Mouse (Mus musculus): ENCODE results near the gene Pik3cd.
"Not testable (repeated sequence)": the region's sequence is repeated elsewhere in the genome, so short reads cannot be mapped to it uniquely, and the experiment has no call there.

Pik3cd gene

GRCm38 (mm10) chr4:149702210-149702979, at the start of gene Pik3cd:
Gene Pik3cd (minus strand): TSS chr4:149702571.
- no peak for DNase-seq

DNA sequence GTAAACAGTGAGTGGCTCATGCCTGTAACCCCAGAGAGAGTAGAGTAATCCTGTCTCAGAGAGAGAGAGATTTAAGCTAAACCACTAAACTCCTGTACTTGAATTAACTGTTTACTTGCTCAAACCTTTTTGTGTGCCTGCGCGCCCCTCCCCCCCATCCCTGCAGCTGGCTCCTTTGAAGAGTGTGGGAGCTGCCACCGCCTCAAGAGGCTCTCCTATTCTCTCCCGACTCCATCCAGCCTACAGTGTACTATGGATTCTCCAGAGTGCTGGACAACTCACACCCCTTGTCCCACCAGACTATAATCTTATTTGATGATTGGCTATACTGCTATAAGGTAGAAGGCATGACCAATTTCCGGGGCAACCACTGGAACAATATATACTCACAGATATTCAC, 48.3 kb upstream of the Pik3cd start:
- no peak for DNase-seq

DNA sequence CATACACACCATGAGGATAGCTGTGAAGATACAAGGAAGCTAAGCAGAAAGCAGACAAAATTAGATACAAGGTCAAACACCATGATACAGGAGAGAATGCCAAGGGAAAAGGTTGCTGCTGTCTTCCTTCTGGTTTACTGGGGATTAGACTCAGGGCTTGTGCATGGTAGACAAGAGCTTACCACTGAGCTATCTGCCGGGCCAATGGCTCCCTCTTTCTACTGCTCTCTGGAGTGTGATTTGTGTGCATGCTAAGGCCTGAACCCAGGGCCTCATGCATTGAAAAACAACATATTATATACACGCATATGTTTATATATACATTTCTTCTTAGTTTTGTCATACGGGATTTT, 47.3 kb upstream of the Pik3cd start:
- not testable (repeated sequence) for DNase-seq

DNA sequence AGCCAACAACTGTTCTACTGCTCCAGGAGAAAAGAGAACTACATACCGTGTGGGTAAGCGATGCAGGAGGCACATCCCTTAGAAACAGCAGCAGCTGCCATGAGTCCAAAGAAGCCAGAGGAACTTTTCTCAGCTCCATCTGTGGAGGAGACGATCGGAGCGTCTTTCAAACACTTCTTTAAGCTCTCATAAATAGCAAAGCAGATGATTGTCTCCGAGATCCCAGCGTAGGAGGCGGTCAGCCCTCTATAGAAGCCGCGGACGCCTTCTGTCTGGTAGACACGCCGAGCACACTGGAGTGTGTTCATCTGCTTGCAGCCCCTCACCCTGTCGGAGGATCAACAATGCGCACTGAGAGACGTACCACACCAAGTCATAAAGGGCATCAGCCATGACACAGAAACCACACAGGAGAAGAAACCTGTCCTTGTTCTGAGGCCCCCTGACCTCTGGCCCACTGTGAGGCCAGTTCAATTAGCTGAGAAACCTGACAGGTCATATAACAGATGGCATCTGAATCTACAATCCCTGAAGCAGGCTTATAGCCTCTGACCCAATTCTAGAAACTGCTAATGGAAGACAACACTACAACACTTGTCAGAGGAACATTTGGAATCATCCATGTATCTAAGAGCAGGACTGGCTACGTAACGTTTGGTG, 46.8 kb upstream of the Pik3cd start:
- no peak for DNase-seq

GRCm38 (mm10) chr4:149744119-149744518, 41.7 kb upstream of the Pik3cd start:
- no peak for DNase-seq

GRCm38 (mm10) chr4:149742011-149742530, 39.7 kb upstream of the Pik3cd start:
- DNase-seq, result no peak

GRCm38 (mm10) chr4:149740301-149740700, 37.9 kb upstream of the Pik3cd start:
- DNase-seq, result no peak

- DNase-seq, result no peak
Measured at GRCm38 (mm10) chr4:149739478-149739877, 37.1 kb upstream of the Pik3cd start.

- DNase-seq, result peak; percentile 96
Measured at GRCm38 (mm10) chr4:149737383-149738324, 35.3 kb upstream of the Pik3cd start, which contains the start of gene Tmem201. Gene Tmem201 (minus strand): TSS chr4:149738044.

DNA sequence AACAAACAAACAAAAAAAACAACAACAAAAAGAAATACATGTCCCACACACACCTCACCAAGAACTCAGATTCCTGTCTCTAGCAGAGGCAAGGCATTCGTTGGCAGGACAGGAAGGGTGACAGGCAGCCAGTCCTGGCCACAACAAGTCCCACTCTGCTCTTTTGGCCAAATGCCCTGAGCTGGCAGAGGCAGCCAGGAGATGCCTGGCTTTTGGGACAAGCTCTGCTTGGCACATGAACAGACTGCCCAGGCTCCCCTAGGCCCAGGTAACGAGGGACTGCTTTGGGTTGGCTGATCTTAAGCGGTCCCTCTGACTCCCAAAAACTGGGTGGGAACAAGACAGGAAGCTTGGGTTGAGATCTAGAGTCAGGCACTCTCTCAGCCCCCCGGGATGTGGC, 34.2 kb upstream of the Pik3cd start:
- DNase-seq, result no peak

DNA sequence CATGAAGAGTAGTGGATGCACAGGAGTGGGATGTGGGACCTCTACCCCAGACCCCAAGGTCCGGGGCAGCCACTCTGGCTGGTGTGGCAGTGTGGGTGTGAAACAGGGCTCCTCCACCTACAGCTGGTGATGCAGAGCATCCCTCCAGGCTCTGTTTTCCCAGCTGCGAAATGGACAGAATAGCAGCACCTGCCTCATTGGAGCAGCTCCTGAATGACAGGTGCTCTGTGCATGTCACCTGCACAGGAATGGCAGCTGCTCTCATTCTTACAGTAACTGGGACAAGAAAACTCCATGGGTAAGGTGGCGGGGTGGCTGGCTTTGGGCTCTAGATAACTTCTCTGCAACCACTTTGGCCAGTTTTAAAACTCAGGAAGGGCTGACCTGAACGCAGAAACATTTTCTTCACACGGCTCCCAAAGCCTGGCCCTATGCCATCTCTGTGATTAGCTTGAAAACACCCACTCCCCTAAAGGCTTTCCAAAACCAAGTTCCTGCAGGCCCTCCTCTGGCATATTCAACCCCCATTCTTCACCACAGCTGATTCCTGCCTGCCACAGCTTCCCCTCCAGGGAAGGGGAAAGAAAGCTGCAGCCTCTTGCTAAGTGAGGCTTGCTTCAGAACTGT, 33.4 kb upstream of the Pik3cd start:
- no peak for DNase-seq

DNA sequence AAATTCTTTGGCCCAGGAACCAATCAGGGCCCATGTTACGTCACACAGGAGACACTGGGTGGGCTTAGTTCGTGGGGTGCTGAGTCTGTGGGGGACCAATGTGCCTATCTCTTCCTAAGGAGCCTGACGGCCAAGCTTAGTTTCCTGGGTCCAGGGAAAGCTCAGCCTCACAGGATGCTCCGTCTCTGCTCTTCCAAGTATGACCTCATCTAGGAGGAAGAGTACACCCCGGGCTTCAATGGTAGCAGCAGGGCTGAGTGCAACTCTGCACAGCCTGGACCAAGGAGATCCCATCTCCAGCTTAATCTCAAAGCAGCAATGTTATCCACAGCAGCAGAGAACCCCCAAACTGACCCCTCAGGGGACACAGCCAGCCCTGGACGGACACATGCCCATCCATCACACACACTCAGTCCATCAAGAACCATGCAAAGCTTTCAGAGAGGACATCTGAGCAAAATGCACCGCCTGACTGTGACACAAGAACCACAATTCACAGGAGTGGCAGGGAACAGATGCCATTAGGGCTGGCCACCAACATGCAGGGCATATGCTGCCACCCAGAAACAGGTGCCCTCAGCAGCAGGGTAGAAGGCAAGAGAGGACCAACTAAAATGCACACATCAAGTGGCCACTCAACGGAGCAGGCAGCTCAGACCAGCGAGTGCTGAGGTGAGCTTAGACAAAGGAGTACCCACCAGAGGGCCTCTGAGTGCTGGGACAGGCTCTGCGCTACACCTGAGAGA, 32.5 kb upstream of the Pik3cd start:
- no peak for DNase-seq

GRCm38 (mm10) chr4:149734246-149734645, 31.9 kb upstream of the Pik3cd start:
- no peak for DNase-seq

- peak; percentile 58 for DNase-seq
Measured at GRCm38 (mm10) chr4:149733748-149734147, 31.4 kb upstream of the Pik3cd start.

DNA sequence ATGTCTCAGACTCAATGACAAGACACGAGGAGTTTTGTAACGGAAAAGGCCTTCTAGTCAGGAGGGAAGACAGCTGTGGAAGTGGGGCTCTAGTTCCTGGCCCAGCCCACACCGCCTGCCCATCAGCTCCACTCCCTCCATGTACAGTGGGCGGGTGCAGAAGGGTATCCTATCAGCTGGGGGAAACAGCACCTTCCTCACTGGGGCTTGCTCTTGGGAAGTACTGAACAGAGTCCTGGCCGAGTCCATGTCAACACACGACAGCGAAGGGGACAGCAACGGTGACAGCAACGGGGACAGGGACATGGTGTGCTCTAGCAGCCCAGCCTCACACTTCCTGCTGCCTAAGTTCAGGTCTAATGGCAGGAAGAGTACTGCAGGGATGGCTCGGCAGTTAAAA, 30.4 kb upstream of the Pik3cd start:
- DNase-seq, result no peak

GRCm38 (mm10) chr4:149732313-149732712, 29.9 kb upstream of the Pik3cd start:
- DNase-seq, result no peak

- DNase-seq, result no peak
Measured at GRCm38 (mm10) chr4:149730827-149731226, 28.5 kb upstream of the Pik3cd start.

DNA sequence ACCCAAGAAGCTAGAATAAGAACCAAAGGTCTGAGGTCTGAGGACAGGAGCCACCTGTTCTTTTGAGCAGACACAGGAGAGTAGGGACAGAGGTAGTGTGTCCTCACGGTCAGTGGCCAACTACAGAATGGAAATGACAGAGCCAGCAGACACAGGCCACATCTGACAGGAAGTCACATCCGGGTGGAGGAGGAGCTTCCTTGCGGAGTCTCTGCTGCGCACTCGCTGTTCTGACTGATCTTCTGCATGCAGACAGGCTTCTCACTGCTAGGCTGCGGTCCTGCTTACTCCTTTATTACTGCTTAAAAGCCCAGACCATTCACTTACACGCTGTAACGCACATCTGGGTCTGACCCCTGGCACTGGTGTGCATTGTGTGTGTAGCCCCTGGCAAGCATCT, 26.4 kb upstream of the Pik3cd start:
- no peak for DNase-seq

GRCm38 (mm10) chr4:149727636-149728035, 25.3 kb upstream of the Pik3cd start:
- DNase-seq, result no peak

DNA sequence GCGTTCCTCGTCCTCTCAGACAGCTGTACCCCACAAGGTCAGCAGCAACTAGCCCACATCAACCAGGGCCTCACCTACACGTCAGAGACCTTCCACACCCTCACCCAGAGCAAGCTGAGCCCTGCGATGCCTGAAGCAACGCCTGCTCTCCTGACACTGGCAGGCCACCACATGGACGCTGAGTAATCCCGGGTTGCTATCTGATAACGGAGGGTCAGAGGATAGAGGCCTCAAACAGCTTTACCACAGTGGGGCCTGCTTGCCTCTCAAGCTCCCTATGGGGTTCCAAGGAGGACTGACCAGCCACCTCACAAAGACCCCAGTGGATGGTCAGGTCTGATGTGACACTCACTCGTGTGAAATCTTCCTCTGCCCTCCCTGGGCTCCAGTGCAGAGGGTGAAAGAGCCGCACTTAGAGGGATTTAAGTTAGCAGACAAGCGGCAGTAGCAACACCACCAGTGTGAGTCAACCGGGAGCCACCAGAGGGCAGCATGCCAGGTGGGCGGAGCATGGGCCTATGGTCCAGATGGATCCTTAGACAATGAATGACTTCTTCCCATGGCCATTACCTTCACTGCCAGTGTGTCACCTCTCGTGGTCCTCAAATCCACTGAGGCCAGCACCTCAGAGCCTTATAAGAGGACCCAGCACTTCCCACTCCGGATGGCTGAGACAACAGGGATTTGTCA, 23.4 kb upstream of the Pik3cd start:
- peak; percentile 57 for DNase-seq

DNA sequence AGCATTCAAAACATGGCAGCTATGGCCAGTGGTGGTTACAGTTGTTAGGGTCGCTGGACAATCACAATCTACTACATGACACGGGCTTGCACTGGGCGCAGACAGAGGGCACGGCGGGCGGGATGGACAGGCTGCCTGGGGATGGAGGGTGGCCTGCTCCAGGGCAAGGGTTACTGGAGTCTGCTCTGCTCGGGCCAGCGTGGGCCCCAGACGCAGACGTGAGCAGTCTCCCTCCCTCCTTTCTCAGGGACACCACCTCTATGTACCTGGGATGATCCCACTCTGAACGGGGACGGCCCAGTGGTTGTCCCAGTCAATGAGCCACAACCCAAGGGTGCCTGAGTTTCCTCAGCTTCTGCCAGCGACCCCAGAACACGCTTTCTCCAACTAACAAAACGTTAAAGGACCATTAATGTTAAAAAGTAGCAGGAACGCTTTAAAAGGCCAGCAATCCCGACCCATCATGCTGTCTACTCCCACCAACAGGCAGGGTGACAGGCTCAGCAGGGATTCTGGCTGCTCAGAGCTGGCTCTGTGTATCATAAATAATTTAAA, 22.6 kb upstream of the Pik3cd start:
- no peak for DNase-seq

Measured in right cerebral cortex, postnatal 25 days (tissue).